Mouse (Mus musculus) naive thymus-derived CD4-positive, alpha-beta T cell, adult 2 months (primary cell): ENCODE data around the gene Phactr3.

Experiments
- DNase-seq: peaks from one replicate; pipeline ENCODE4 v3.0.0-alpha.2; 2011; ENCODE audit warnings: low read depth

Gene Phactr3

GRCm38 (mm10) chr2:178193445-178193844 is 74.7 kb downstream of the Phactr3 start:
- no peak for DNase-seq

- DNase-seq = no peak
Measured at GRCm38 (mm10) chr2:178194908-178195307, 76.1 kb downstream of the Phactr3 start.

- no peak for DNase-seq
Measured at GRCm38 (mm10) chr2:178196038-178196437, 77.3 kb downstream of the Phactr3 start.

GRCm38 (mm10) chr2:178197542-178197941 is 78.8 kb downstream of the Phactr3 start:
- no peak for DNase-seq

- DNase-seq = no peak
Measured at GRCm38 (mm10) chr2:178204455-178204854, 85.7 kb downstream of the Phactr3 start.

GRCm38 (mm10) chr2:178208186-178208600 is 89.4 kb downstream of the Phactr3 start:
- no peak for DNase-seq

GRCm38 (mm10) chr2:178213826-178214225 is 95.1 kb downstream of the Phactr3 start:
- DNase-seq = no peak

- DNase-seq = no peak
Measured at GRCm38 (mm10) chr2:178214531-178214930, 95.8 kb downstream of the Phactr3 start.

- no peak for DNase-seq
Measured at GRCm38 (mm10) chr2:178218461-178218860, 99.7 kb downstream of the Phactr3 start.

- no peak for DNase-seq
Measured at GRCm38 (mm10) chr2:178219454-178220147, 100.8 kb downstream of the Phactr3 start.

GRCm38 (mm10) chr2:178220148-178220717 is 101.5 kb downstream of the Phactr3 start:
- DNase-seq = no peak

GRCm38 (mm10) chr2:178221003-178221402 is 102.2 kb downstream of the Phactr3 start:
- DNase-seq = no peak

- DNase-seq = no peak
Measured at GRCm38 (mm10) chr2:178229231-178229630, 110.5 kb downstream of the Phactr3 start.

- no peak for DNase-seq
Measured at GRCm38 (mm10) chr2:178233487-178233886, 114.7 kb downstream of the Phactr3 start.

- no peak for DNase-seq
Measured at GRCm38 (mm10) chr2:178237056-178237455, 118.3 kb downstream of the Phactr3 start.

- DNase-seq = no peak
Measured at GRCm38 (mm10) chr2:178238503-178238902, 119.7 kb downstream of the Phactr3 start.

- DNase-seq = no peak
Measured at GRCm38 (mm10) chr2:178240886-178241285, 122.1 kb downstream of the Phactr3 start.

- DNase-seq = no peak
Measured at GRCm38 (mm10) chr2:178241374-178241773, 122.6 kb downstream of the Phactr3 start.

GRCm38 (mm10) chr2:178242996-178243395 is 124.2 kb downstream of the Phactr3 start:
- no peak for DNase-seq

- no peak for DNase-seq
Measured at GRCm38 (mm10) chr2:178244866-178245265, 126.1 kb downstream of the Phactr3 start.

- no peak for DNase-seq
Measured at GRCm38 (mm10) chr2:178245841-178246240, 127.1 kb downstream of the Phactr3 start.

- DNase-seq = no peak
Measured at GRCm38 (mm10) chr2:178246767-178247166, 128.0 kb downstream of the Phactr3 start.

- no peak for DNase-seq
Measured at GRCm38 (mm10) chr2:178247274-178247673, 128.5 kb downstream of the Phactr3 start.
